Comparison of ENCODE assay signal across 15 mouse cellular contexts in the genomic region with DNA sequence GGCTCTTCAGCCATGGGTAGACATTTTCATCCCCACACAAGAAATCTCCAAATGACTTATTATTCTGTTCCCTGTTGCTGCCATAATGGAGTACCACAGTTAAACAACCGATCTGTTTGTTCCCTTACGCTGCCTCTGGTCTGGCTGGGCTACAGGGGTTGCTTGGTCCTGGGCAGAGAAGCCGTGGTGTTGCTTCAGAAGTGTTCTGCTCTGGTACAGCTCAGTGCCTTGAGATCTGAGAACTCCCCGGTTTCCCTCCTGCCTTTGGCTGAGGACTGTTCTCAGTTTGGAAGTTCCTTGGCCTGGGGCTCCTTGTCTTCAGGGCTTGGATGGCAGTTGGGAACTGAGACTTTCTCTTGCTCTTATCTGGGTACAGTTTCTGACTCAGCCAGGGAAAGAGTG. TPM values are rescaled to one million over a fixed set of nuclear protein-coding genes. Genes with fewer than 3 reads are reported as not detected.
DNase-seq lines count a peak whose midpoint lies in the region; ATAC-seq and TF ChIP-seq lines count a peak whose summit lies in the region.
"Had no signal": no experiment of that assay in that cellular context is flagged by ENCODE, and none has a peak within 500 bp of the region (broad histone marks: within the 10 kb centered on the region; RNA-seq: fewer than 3 reads in every experiment).

No protein-coding gene starts in this region.

- no peak for TF ChIP-seq CTCF in kidney, postnatal 0 days (IDR thresholded peaks at IDR 0.05; ENCODE audit: low read depth)
- TF ChIP-seq CTCF in bone marrow, adult 2 months (IDR thresholded peaks at IDR 0.05; ENCODE audit: control insufficient read depth, insufficient read depth, low read length): no peak

- H3K9me3 ChIP-seq in kidney, postnatal 0 days (replicated peaks; ENCODE audit: low read length): no peaks in the 10 kb centered on the region
- H3K9me3 ChIP-seq: midbrain, embryonic 15.5 days had no signal

- H3K27me3 ChIP-seq in kidney, postnatal 0 days (ENCODE audit: insufficient read depth, low read length): no peaks in the 10 kb centered on the region
- H3K27me3 ChIP-seq in myocyte (ENCODE audit: control insufficient read depth, insufficient read depth, insufficient read length): no peaks in the 10 kb centered on the region

- no peak overlapping the region for H3K4me2 ChIP-seq in kidney, postnatal 0 days (ENCODE audit: low read length)
- H3K4me2 ChIP-seq in myocyte (ENCODE audit: low read depth): peak overlapping the region; percentile 71
- H3K4me2 ChIP-seq: midbrain, embryonic 15.5 days had no signal

- DNase-seq in frontal cortex, postnatal 14 days (ENCODE audit: low spot score in 2 of 2): no peak
- no peak for DNase-seq in kidney, postnatal 0 days (ENCODE audit: low spot score)
- no peak for DNase-seq in kidney, adult 9 months
- no peak for DNase-seq in natural killer cell, adult 2 months (ENCODE audit: low spot score in 2 of 2)
- no peak for DNase-seq in cerebellum, adult 9-10 months
- DNase-seq: adrenal gland, postnatal 14 days; cerebellum, adult 11 months; kidney, postnatal 10 days; left cerebral cortex, postnatal 4 days had no signal

- no peak overlapping the region for H3K9ac ChIP-seq in kidney, postnatal 0 days (ENCODE audit: low read depth, low read length)
- H3K9ac ChIP-seq: midbrain, embryonic 15.5 days had no signal

- no peak overlapping the region for H3K4me3 ChIP-seq in kidney, postnatal 0 days (replicated peaks; ENCODE audit: low read depth, low read length)
- H3K4me3 ChIP-seq in bone marrow, adult 2 months (replicated peaks; ENCODE audit: control insufficient read depth, low read depth, low read length): no peak overlapping the region
- H3K4me3 ChIP-seq in myocyte: no peak overlapping the region
- H3K4me3 ChIP-seq: erythroblast, embryonic 14.5 days; midbrain, embryonic 15.5 days had no signal

- H3K36me3 ChIP-seq in kidney, postnatal 0 days (ENCODE audit: insufficient read depth, low read length): no peaks in the 10 kb centered on the region
- H3K36me3 ChIP-seq in myocyte (ENCODE audit: control insufficient read depth, insufficient read depth): no peaks in the 10 kb centered on the region
- H3K36me3 ChIP-seq: midbrain, embryonic 15.5 days had no signal

- 61% methylated on average over 4 of the region's 4 CpGs for WGBS in kidney, postnatal 0 days
- 23% methylated on average over 4 of the region's 4 CpGs for WGBS in bone marrow, adult 2 months

- H3K79me2 ChIP-seq in myocyte (ENCODE audit: control insufficient read depth, insufficient read depth): peaks cover 8% of the 10 kb centered on the region

- TF ChIP-seq POLR2A in bone marrow, adult 2 months (IDR thresholded peaks at IDR 0.05; ENCODE audit: borderline replicate concordance, control insufficient read depth, low read depth, low read length): no peak
- TF ChIP-seq POLR2A in myocyte (IDR thresholded peaks at IDR 0.05; ENCODE audit: insufficient read length, low read depth): no peak

- peaks cover 11% of the 10 kb centered on the region; the same call in 1 of the 2 replicates for H3K4me1 ChIP-seq in kidney, postnatal 0 days (replicated peaks; ENCODE audit: insufficient read depth, low read length)
- peaks cover 11% of the 10 kb centered on the region for H3K4me1 ChIP-seq in bone marrow, adult 2 months (ENCODE audit: control insufficient read depth, insufficient read depth, low read length)

- peak; percentile 8; the same call in 1 of the 2 replicates for ATAC-seq in frontal cortex, adult (ENCODE audit: low TSS enrichment)
- no peak for ATAC-seq in kidney, postnatal 0 days (replicated peaks; ENCODE audit: low FRiP score, low read depth)
- ATAC-seq: hindbrain, postnatal 0 days; midbrain, embryonic 15.5 days had no signal

- H3K27ac ChIP-seq in kidney, postnatal 0 days: peak overlapping the region; percentile 19; the same call in 1 of the 2 replicates
- peak overlapping the region; percentile 65 for H3K27ac ChIP-seq in bone marrow, adult 2 months (ENCODE audit: control insufficient read depth, insufficient read depth, low read depth, low read length, poor library complexity)
- H3K27ac ChIP-seq: hindbrain, postnatal 0 days; midbrain, embryonic 15.5 days had no signal

- H3ac ChIP-seq in myocyte (ENCODE audit: control insufficient read depth, insufficient read length): no peak overlapping the region

TF ChIP-seq in myocyte, 11 proteins besides CTCF, POLR2A, EP300 and RAD21:
- TF ChIP-seq SRF (IDR thresholded peaks at IDR 0.05; ENCODE audit: control insufficient read depth, insufficient read length, low read depth): no peak
- no peak for TF ChIP-seq TCF12 (IDR thresholded peaks at IDR 0.05; ENCODE audit: insufficient read depth, poor library complexity, severe bottlenecking)
- TF ChIP-seq REST (IDR thresholded peaks at IDR 0.05; ENCODE audit: insufficient read depth, insufficient read length): no peak
- no peak for TF ChIP-seq CEBPB (IDR thresholded peaks at IDR 0.05; ENCODE audit: insufficient read depth, poor library complexity, severe bottlenecking)
- TF ChIP-seq MYOG (IDR thresholded peaks at IDR 0.05; ENCODE audit: control insufficient read depth in 1 of 3, insufficient read depth in 1 of 3, insufficient read length in 2 of 3, low read depth in 2 of 3): no peak
- TF ChIP-seq E2F4 (IDR thresholded peaks at IDR 0.05; ENCODE audit: insufficient read depth): no peak
- no peak for TF ChIP-seq POLR2AphosphoS2 (IDR thresholded peaks at IDR 0.05; ENCODE audit: insufficient read length, low read depth)
- no peak for TF ChIP-seq MYOD1 (IDR thresholded peaks at IDR 0.05; ENCODE audit: control insufficient read depth in 1 of 3, insufficient read length in 2 of 3, low read depth in 2 of 3)
- TF ChIP-seq USF1 (IDR thresholded peaks at IDR 0.05; ENCODE audit: low read depth): no peak
- no peak for TF ChIP-seq MAX (IDR thresholded peaks at IDR 0.05; ENCODE audit: low read depth)
- no peak for TF ChIP-seq TCF3 (IDR thresholded peaks at IDR 0.05; ENCODE audit: insufficient read length, low read depth)

RNA-seq across cellular contexts. Expression of gene H6pd, which starts 3.5 kb away (rescaled TPM):
- 27.2 and 27.8 TPM in 2 replicates for polyA plus RNA-seq in kidney, postnatal 0 days (2015; fragmentation: Nextera tagmentation; extraction: Ambion mirVana)
- 1.4 and 7.2 TPM in 2 replicates for polyA plus RNA-seq in bone marrow, adult 2 months (2011; ENCODE audit: insufficient read depth, insufficient read length, low replicate concordance, missing spikeins)
- polyA plus RNA-seq in myocyte (2012; fragmentation: generic; extraction: Trizol): 21.8 TPM

RNA-seq across cellular contexts. Expression of gene Spsb1, which starts 57.5 kb away (rescaled TPM):
- polyA plus RNA-seq in kidney, postnatal 0 days (2015; fragmentation: Nextera tagmentation; extraction: Ambion mirVana): 10.7 and 11.6 TPM in 2 replicates
- 1.8 and 3.9 TPM in 2 replicates for polyA plus RNA-seq in bone marrow, adult 2 months (2011; ENCODE audit: insufficient read depth, insufficient read length, low replicate concordance, missing spikeins)
- polyA plus RNA-seq in myocyte (2012; fragmentation: generic; extraction: Trizol): 22.6 TPM
- polyA plus RNA-seq: erythroblast, embryonic 14.5 days had no signal
